Mouse (Mus musculus): Measurements from ENCODE around the gene Arpc5.
"Not testable (repeated sequence)": the region's sequence is repeated elsewhere in the genome, so short reads cannot be mapped to it uniquely, and the experiment has no call there.

The Arpc5 gene

GRCm38 (mm10) chr1:152779071-152779737 is 12.9 kb downstream of the Arpc5 start:
- peak; percentile 49 for DNase-seq (ENCODE audit: low spot score)

- no peak for DNase-seq (ENCODE audit: low spot score)
These were observed 18.3 kb downstream of the Arpc5 start for GRCm38 (mm10) chr1:152784620-152785019.

GRCm38 (mm10) chr1:152785446-152785845 is 19.1 kb downstream of the Arpc5 start:
- DNase-seq (ENCODE audit: low spot score) = not testable (repeated sequence)

GRCm38 (mm10) chr1:152786953-152787352 is 20.6 kb downstream of the Arpc5 start:
- no peak for DNase-seq (ENCODE audit: low spot score)

- DNase-seq (ENCODE audit: low spot score) = no peak
These were observed 21.8 kb downstream of the Arpc5 start for GRCm38 (mm10) chr1:152788121-152788660.

GRCm38 (mm10) chr1:152790254-152790653 is 23.9 kb downstream of the Arpc5 start:
- no peak for DNase-seq (ENCODE audit: low spot score)

GRCm38 (mm10) chr1:152790821-152791220 is 24.5 kb downstream of the Arpc5 start:
- no peak for DNase-seq (ENCODE audit: low spot score)

- DNase-seq (ENCODE audit: low spot score) = no peak
These were observed 24.9 kb downstream of the Arpc5 start for GRCm38 (mm10) chr1:152791269-152791668.

GRCm38 (mm10) chr1:152792736-152793494 is 26.6 kb downstream of the Arpc5 start:
- DNase-seq (ENCODE audit: low spot score) = no peak

- no peak for DNase-seq (ENCODE audit: low spot score)
These were observed 27.3 kb downstream of the Arpc5 start for GRCm38 (mm10) chr1:152793495-152794130.

GRCm38 (mm10) chr1:152795688-152796255 is 29.4 kb downstream of the Arpc5 start:
- DNase-seq (ENCODE audit: low spot score) = no peak

GRCm38 (mm10) chr1:152796683-152797263 is 30.4 kb downstream of the Arpc5 start:
- no peak for DNase-seq (ENCODE audit: low spot score)

- DNase-seq (ENCODE audit: low spot score) = no peak
These were observed 31.8 kb downstream of the Arpc5 start for GRCm38 (mm10) chr1:152798125-152798524.

- peak; percentile 8 for DNase-seq (ENCODE audit: low spot score)
These were observed 33.6 kb downstream of the Arpc5 start, which contains the start of gene Ncf2 for GRCm38 (mm10) chr1:152799897-152800296. Gene Ncf2 (plus strand): TSS chr1:152800194.

GRCm38 (mm10) chr1:152800633-152801176 is 34.4 kb downstream of the Arpc5 start:
- no peak for DNase-seq (ENCODE audit: low spot score)

GRCm38 (mm10) chr1:152804907-152805306 is 38.6 kb downstream of the Arpc5 start:
- DNase-seq (ENCODE audit: low spot score) = no peak

GRCm38 (mm10) chr1:152807619-152808391 is 41.5 kb downstream of the Arpc5 start:
- peak; percentile 8 for DNase-seq (ENCODE audit: low spot score)

GRCm38 (mm10) chr1:152808392-152808680 is 42.0 kb downstream of the Arpc5 start:
- no peak for DNase-seq (ENCODE audit: low spot score)

- DNase-seq (ENCODE audit: low spot score) = no peak
These were observed 43.4 kb downstream of the Arpc5 start for GRCm38 (mm10) chr1:152809541-152810252.
